Mouse (Mus musculus): ENCODE results near the gene Mpi.

DNA sequence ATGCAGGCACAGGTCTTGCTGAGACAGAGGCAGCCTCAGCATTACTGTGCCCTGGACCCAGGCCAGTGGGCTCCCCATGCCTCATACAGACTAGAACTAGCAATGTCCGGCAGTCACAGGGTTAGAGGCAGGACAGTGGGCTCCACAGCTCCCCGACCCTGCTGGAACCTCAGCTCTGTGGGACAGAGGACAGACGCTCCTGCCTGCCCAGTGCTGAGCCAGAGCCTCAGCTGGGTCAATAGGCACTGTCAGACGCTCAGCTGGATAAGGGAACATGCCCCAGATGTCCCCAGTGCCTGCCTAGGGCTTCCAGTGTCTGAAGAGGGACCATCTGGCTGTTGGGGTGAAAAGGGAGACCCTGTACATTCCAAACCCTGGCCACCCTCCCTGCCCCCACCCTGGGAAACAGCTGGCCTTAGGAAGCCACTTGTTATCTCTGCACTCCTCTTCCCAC lies 45.4 kb upstream of the Mpi start:
- TF ChIP-seq CTCF (IDR thresholded peaks at IDR 0.05; ENCODE audit: low read depth) (no peak), EP300 (IDR thresholded peaks at IDR 0.05; ENCODE audit: low read depth) (no peak)

Measured in liver, postnatal 0 days (tissue).